Mouse (Mus musculus) midbrain, embryonic 14.5 days (tissue): ENCODE results near the gene Cox8b. TPM values are rescaled to one million over a fixed set of nuclear protein-coding genes. Genes with fewer than 3 reads are reported as not detected.
"Not testable (repeated sequence)": the region's sequence is repeated elsewhere in the genome, so short reads cannot be mapped to it uniquely, and the experiment has no call there.

Source experiments
- ATAC-seq: fragments of 200-750 bp; cut with Nextera tagmentation; 2 replicates; pipeline ENCODE4 v1.8.0; 2017; ENCODE audit warnings: moderate number of reproducible peaks, moderate library complexity; ENCODE audit not compliant: low FRiP score, low TSS enrichment
- DNase-seq: peaks from one replicate; pipeline ENCODE4 v3.0.0-alpha.2; 2015
- H3K27ac ChIP-seq: fragments of 300-500 bp; sonication (generic); replicated peaks from 2 replicates; pipeline ENCODE4 v1.5.1; 2014; ENCODE audit warnings: mild to moderate bottlenecking, low read depth, low read length, moderate library complexity
- H3K27me3 ChIP-seq: fragments of 300-500 bp; sonication (generic); 2 replicates; pipeline ENCODE4 v1.6.1; 2014; ENCODE audit warnings: low read length, control low read depth, mixed read lengths; ENCODE audit not compliant: control insufficient read depth, insufficient read depth
- H3K36me3 ChIP-seq: fragments of 300-500 bp; sonication (generic); 2 replicates; pipeline ENCODE4 v1.6.1; 2014; ENCODE audit warnings: low read length, control low read depth; ENCODE audit not compliant: control insufficient read depth, insufficient read depth
- H3K4me1 ChIP-seq: fragments of 300-500 bp; sonication (generic); 2 replicates; pipeline ENCODE4 v1.6.1; 2014; ENCODE audit warnings: mild to moderate bottlenecking, antibody characterized with exemption, low read length, control low read depth; ENCODE audit not compliant: control insufficient read depth, insufficient read depth
- H3K4me2 ChIP-seq: fragments of 300-500 bp; sonication (generic); 2 replicates; pipeline ENCODE4 v1.6.1; 2014; ENCODE audit warnings: mild to moderate bottlenecking, low read length, moderate library complexity
- H3K4me3 ChIP-seq: fragments of 300-500 bp; sonication (generic); replicated peaks from 2 replicates; pipeline ENCODE4 v1.5.1; 2014; ENCODE audit warnings: low read depth, low read length
- H3K9ac ChIP-seq: fragments of 300-500 bp; sonication (generic); replicated peaks from 2 replicates; pipeline ENCODE4 v1.6.1; 2014; ENCODE audit warnings: mild to moderate bottlenecking, low read length, moderate library complexity
- H3K9me3 ChIP-seq: fragments of 300-500 bp; sonication (generic); 2 replicates; pipeline ENCODE4 v1.6.1; 2016; ENCODE audit warnings: low read length, control low read depth, mixed read lengths; ENCODE audit not compliant: control insufficient read depth
- WGBS: fragments of 180-500 bp; shearing (Covaris S2); extraction: QIAGEN DNeasy Blood & Tissue Kit; methylation state at CpG from one replicate; pipeline ENCODE4 v1.1.7; 2014; 5-methylcytosine and 5-hydroxymethylcytosine counted together
- polyA plus RNA-seq: library from polyadenylated mRNA; unstranded; fragments of >200 nt; fragmentation: Nextera tagmentation; extraction: Ambion mirVana; gene quantifications from 2 replicates; pipeline ENCODE4 v1.2.1, GENCODE M21; 2014

Cox8b gene
- polyA plus RNA-seq, 1 experiment from 2014 or later, result not detected

GRCm38 (mm10) chr7:140890636-140891035, 9.6 kb downstream of the Cox8b start:
- not testable (repeated sequence) for H3K4me1 ChIP-seq, DNase-seq, H3K4me2 ChIP-seq, H3K9ac ChIP-seq, H3K9me3 ChIP-seq, ATAC-seq, H3K27ac ChIP-seq, H3K27me3 ChIP-seq, H3K4me3 ChIP-seq
- peaks cover 80% of the 10 kb centered on the region for H3K36me3 ChIP-seq
- 98% methylated on average over 16 of the region's 16 CpGs for WGBS

GRCm38 (mm10) chr7:140882469-140882803, 17.8 kb downstream of the Cox8b start:
- no peaks in the 10 kb centered on the region for H3K27me3 ChIP-seq
- peaks cover 14% of the 10 kb centered on the region for H3K4me1 ChIP-seq
- peak overlapping the region; percentile 86 for H3K27ac ChIP-seq
- H3K9ac ChIP-seq, result peak overlapping the region; percentile 75
- no peak; the same call in 1 of the 2 replicates for ATAC-seq
- DNase-seq, result no peak
- peak overlapping the region; percentile 67 for H3K4me2 ChIP-seq
- H3K36me3 ChIP-seq, result peaks cover 28% of the 10 kb centered on the region
- peak overlapping the region; percentile 81 for H3K4me3 ChIP-seq
- WGBS, result under 1% methylated on average over 12 of the region's 12 CpGs
- H3K9me3 ChIP-seq, result no peaks in the 10 kb centered on the region

- Histone ChIP-seq H3K27ac (peak within 1 kb of the TSS; percentile 86), H3K27me3 (no peaks in the 10 kb centered on the region), H3K9ac (peak within 1 kb of the TSS; percentile 75), H3K9me3 (no peaks in the 10 kb centered on the region), H3K4me1 (peaks cover 14% of the 10 kb centered on the region), H3K36me3 (peaks cover 28% of the 10 kb centered on the region), H3K4me3 (peak within 1 kb of the TSS; percentile 81), H3K4me2 (peak within 1 kb of the TSS; percentile 67)
- peak; percentile 95 for ATAC-seq
- peak; percentile 98 for DNase-seq
- WGBS, result under 1% methylated on average over 59 of the region's 59 CpGs
These were observed 18.4 kb downstream of the Cox8b start, which contains the start of the genes Psmd13 and Sirt3 for GRCm38 (mm10) chr7:140881696-140882468. Gene Psmd13, plus strand, starts transcription at chr7:140881968. Gene Sirt3, minus strand, starts transcription at chr7:140882309.

- Histone ChIP-seq H3K9ac (peak overlapping the region; percentile 65), H3K4me3 (peak overlapping the region; percentile 81), H3K36me3 (peaks cover 28% of the 10 kb centered on the region), H3K9me3 (no peaks in the 10 kb centered on the region), H3K4me2 (peak overlapping the region; percentile 67), H3K27ac (peak overlapping the region; percentile 86; the same call in 1 of the 2 replicates), H3K4me1 (peaks cover 14% of the 10 kb centered on the region), H3K27me3 (no peaks in the 10 kb centered on the region)
- ATAC-seq (no peak), DNase-seq (no peak)
- 29% methylated on average over 8 of the region's 8 CpGs for WGBS
These were observed 19.3 kb downstream of the Cox8b start for GRCm38 (mm10) chr7:140880865-140881515.

- Histone ChIP-seq H3K9ac (no peak overlapping the region), H3K4me3 (peak overlapping the region; percentile 81; the same call in 1 of the 2 replicates), H3K36me3 (peaks cover 27% of the 10 kb centered on the region)
These were observed 19.8 kb downstream of the Cox8b start for GRCm38 (mm10) chr7:140880419-140880818.

GRCm38 (mm10) chr7:140879355-140879754, 20.9 kb downstream of the Cox8b start:
- ATAC-seq (no peak), DNase-seq (no peak)
- Histone ChIP-seq H3K4me2 (no peak overlapping the region), H3K4me1 (peaks cover 14% of the 10 kb centered on the region), H3K36me3 (peaks cover 30% of the 10 kb centered on the region), H3K9me3 (no peaks in the 10 kb centered on the region), H3K27ac (no peak overlapping the region), H3K27me3 (no peaks in the 10 kb centered on the region), H3K4me3 (no peak overlapping the region), H3K9ac (no peak overlapping the region)
- WGBS, result 90% methylated on average over 7 of the region's 7 CpGs

More at GRCm38 (mm10) chr7:140880419-140880818, 19.8 kb downstream of the Cox8b start:
- no peaks in the 10 kb centered on the region for H3K9me3 ChIP-seq
- H3K27ac ChIP-seq, result no peak overlapping the region
- H3K4me2 ChIP-seq, result 0 out of 2 replicates have a peak overlapping the region, but pooled peaks have one; percentile 10
- ATAC-seq, result no peak
- DNase-seq, result no peak
- no peaks in the 10 kb centered on the region for H3K27me3 ChIP-seq
- WGBS, result 90% methylated on average over 3 of the region's 3 CpGs
- H3K4me1 ChIP-seq, result peaks cover 14% of the 10 kb centered on the region

GRCm38 (mm10) chr7:140877364-140877763, 22.9 kb downstream of the Cox8b start:
- Histone ChIP-seq H3K36me3 (peaks cover 37% of the 10 kb centered on the region), H3K9ac (no peak overlapping the region), H3K4me2 (no peak overlapping the region), H3K4me1 (peaks cover 8% of the 10 kb centered on the region), H3K27me3 (no peaks in the 10 kb centered on the region), H3K9me3 (no peaks in the 10 kb centered on the region), H3K4me3 (no peak overlapping the region), H3K27ac (no peak overlapping the region)
- WGBS, result 91% methylated on average over 6 of the region's 6 CpGs
- DNase-seq, result no peak
- ATAC-seq, result no peak

- no peaks in the 10 kb centered on the region for H3K4me1 ChIP-seq
- ATAC-seq (no peak), DNase-seq (no peak)
- peaks cover 49% of the 10 kb centered on the region for H3K36me3 ChIP-seq
- no peak overlapping the region for H3K9ac ChIP-seq
- H3K27me3 ChIP-seq, result no peaks in the 10 kb centered on the region
- no peak overlapping the region for H3K27ac ChIP-seq
- H3K9me3 ChIP-seq, result no peaks in the 10 kb centered on the region
- H3K4me3 ChIP-seq, result no peak overlapping the region
- H3K4me2 ChIP-seq, result no peak overlapping the region
- 93% methylated on average over 4 of the region's 4 CpGs for WGBS
These were observed 26.0 kb downstream of the Cox8b start for GRCm38 (mm10) chr7:140874224-140874623.
